ENCODE assay signal across 8 mouse cellular contexts in genomic region chr16:77685651-77686190, GRCm38 (mm10).
A peak's percentile ranks its signal among the peaks of the same experiment; 100 is the strongest.
DNase-seq lines count a peak whose midpoint lies in the region; ATAC-seq and TF ChIP-seq lines count a peak whose summit lies in the region.
"Had no signal": no experiment of that assay in that cellular context is flagged by ENCODE, and none has a peak within 500 bp of the region (broad histone marks: within the 10 kb centered on the region; RNA-seq: fewer than 3 reads in every experiment).

No protein-coding gene starts in this region.

- intact Hi-C loops in left cerebral cortex, postnatal 10 days (cut with DNase I), result no loop called here

- TF ChIP-seq CTCF in intestine, postnatal 0 days (IDR thresholded peaks at IDR 0.05; ENCODE audit: low read depth), result no peak

- peaks cover 5% of the 10 kb centered on the region for H3K4me1 ChIP-seq in hindbrain, embryonic 16.5 days (ENCODE audit: control insufficient read depth, insufficient read depth, low read depth, low read length)
- no peaks in the 10 kb centered on the region for H3K4me1 ChIP-seq in intestine, postnatal 0 days (replicated peaks; ENCODE audit: control insufficient read depth, insufficient read depth, low read length)
- H3K4me1 ChIP-seq: limb, embryonic 12.5 days had no signal

- no peaks in the 10 kb centered on the region for H3K27me3 ChIP-seq in hindbrain, embryonic 16.5 days (replicated peaks; ENCODE audit: control insufficient read depth, insufficient read depth, low read length)
- no peaks in the 10 kb centered on the region for H3K27me3 ChIP-seq in intestine, postnatal 0 days (replicated peaks; ENCODE audit: control insufficient read depth, insufficient read depth, low read length)
- H3K27me3 ChIP-seq: limb, embryonic 12.5 days had no signal

- DNase-seq in left cerebral cortex, postnatal 10 days (ENCODE audit: extremely low spot score in 1 of 2, low spot score in 2 of 2), result peak; percentile 28 to 43
- no peak for DNase-seq in left cerebral cortex, adult 11 months (ENCODE audit: low spot score)
- DNase-seq in brain, adult 2 months (ENCODE audit: low read depth, low spot score), result peak; percentile 66
- DNase-seq in cerebellum, postnatal 10 days, result peak; percentile 83 to 89
- no peak for DNase-seq in embryo, embryonic 11 days

- no peaks in the 10 kb centered on the region for H3K9me3 ChIP-seq in hindbrain, embryonic 16.5 days (ENCODE audit: control insufficient read depth, low read length)
- H3K9me3 ChIP-seq in intestine, postnatal 0 days (ENCODE audit: control insufficient read depth), result no peaks in the 10 kb centered on the region
- H3K9me3 ChIP-seq: limb, embryonic 12.5 days had no signal

- H3K27ac ChIP-seq in hindbrain, embryonic 16.5 days (ENCODE audit: low read depth, low read length), result peak overlapping the region; percentile 57
- no peak overlapping the region for H3K27ac ChIP-seq in intestine, postnatal 0 days (ENCODE audit: low read depth, low read length)
- H3K27ac ChIP-seq: limb, embryonic 12.5 days had no signal

- H3K4me3 ChIP-seq in hindbrain, embryonic 16.5 days (ENCODE audit: low read length), result no peak overlapping the region
- H3K4me3 ChIP-seq in intestine, postnatal 0 days (ENCODE audit: low read depth, low read length), result no peak overlapping the region
- H3K4me3 ChIP-seq: limb, embryonic 12.5 days had no signal

- no peaks in the 10 kb centered on the region for H3K36me3 ChIP-seq in hindbrain, embryonic 16.5 days (ENCODE audit: control insufficient read depth, insufficient read depth, low read length)
- H3K36me3 ChIP-seq in intestine, postnatal 0 days (ENCODE audit: control insufficient read depth, insufficient read depth), result no peaks in the 10 kb centered on the region
- H3K36me3 ChIP-seq: limb, embryonic 12.5 days had no signal

- H3K9ac ChIP-seq in hindbrain, embryonic 16.5 days (ENCODE audit: low read depth, low read length), result no peak overlapping the region
- no peak overlapping the region for H3K9ac ChIP-seq in intestine, postnatal 0 days (ENCODE audit: low read depth, low read length)
- H3K9ac ChIP-seq: limb, embryonic 12.5 days had no signal

- peak overlapping the region; percentile 32 for H3K4me2 ChIP-seq in hindbrain, embryonic 16.5 days (ENCODE audit: low read length)
- H3K4me2 ChIP-seq in intestine, postnatal 0 days (replicated peaks; ENCODE audit: low read depth), result no peak overlapping the region
- H3K4me2 ChIP-seq: limb, embryonic 12.5 days had no signal

- 49% methylated on average over 5 of the region's 5 CpGs for WGBS in hindbrain, embryonic 16.5 days
- WGBS in intestine, postnatal 0 days, result 95% methylated on average over 5 of the region's 5 CpGs

- peak; percentile 94 for ATAC-seq in hindbrain, embryonic 16.5 days
- ATAC-seq in intestine, postnatal 0 days, result no peak

Comparison
In these comparisons a context has a peak if more than half of its experiments do, and no peak if none do; other contexts are left out.
1. DNase-seq: peak in left cerebral cortex, postnatal 10 days (2 of 2), brain, adult 2 months (single experiment) and cerebellum, postnatal 10 days (2 of 2); none in left cerebral cortex, adult 11 months (single experiment) and embryo, embryonic 11 days (single experiment).